Mouse (Mus musculus): ENCODE measurements at regions not wholly inside any gene's neighbourhood (a gene's known extent, or its start where the extent isn't known, plus 50 kb on each side); places are given as distances from the start of the nearest gene placed in this dataset.

- intact Hi-C loops (cut with DNase I) = no loop called here
- no peak for DNase-seq
These were observed 446.3 kb upstream of the Klf4 start for GRCm38 (mm10) chr4:55978539-55978938.

- intact Hi-C loops (cut with DNase I) = no loop called here
- no peak for DNase-seq
These were observed 444.0 kb upstream of the Klf4 start for GRCm38 (mm10) chr4:55976265-55976664.

GRCm38 (mm10) chr4:55973706-55974105, 441.4 kb upstream of the Klf4 start:
- intact Hi-C loops (cut with DNase I) = no loop called here
- no peak for DNase-seq

GRCm38 (mm10) chr4:55972235-55972819, 440.1 kb upstream of the Klf4 start:
- intact Hi-C loops (cut with DNase I) = no loop called here
- no peak for DNase-seq

- intact Hi-C loops (cut with DNase I) = no loop called here
- peak; percentile 3 to 4 for DNase-seq
These were observed 427.8 kb upstream of the Klf4 start for GRCm38 (mm10) chr4:55960063-55960462.

- intact Hi-C loops (cut with DNase I) = no loop called here
- DNase-seq = no peak
These were observed 421.4 kb upstream of the Klf4 start for GRCm38 (mm10) chr4:55953701-55954100.

GRCm38 (mm10) chr4:55952220-55952619, 420.0 kb upstream of the Klf4 start:
- no peak for DNase-seq

GRCm38 (mm10) chr4:55941423-55941822, 409.2 kb upstream of the Klf4 start:
- intact Hi-C loops (cut with DNase I) = no loop called here
- no peak for DNase-seq

More at GRCm38 (mm10) chr4:55952220-55952619, 420.0 kb upstream of the Klf4 start:
- intact Hi-C loops (cut with DNase I) = no loop called here

- intact Hi-C loops (cut with DNase I) = no loop called here
- DNase-seq = no peak
These were observed 406.1 kb upstream of the Klf4 start for GRCm38 (mm10) chr4:55938383-55938782.

- no peak for DNase-seq
- intact Hi-C loops (cut with DNase I) = no loop called here
These were observed 405.6 kb upstream of the Klf4 start for GRCm38 (mm10) chr4:55937833-55938232.

- intact Hi-C loops (cut with DNase I) = no loop called here
- DNase-seq = no peak
These were observed 397.0 kb upstream of the Klf4 start for GRCm38 (mm10) chr4:55929141-55929782.

- intact Hi-C loops (cut with DNase I) = no loop called here
- no peak for DNase-seq
These were observed 396.4 kb upstream of the Klf4 start for GRCm38 (mm10) chr4:55928670-55929069.

- intact Hi-C loops (cut with DNase I) = no loop called here
- no peak for DNase-seq
These were observed 395.9 kb upstream of the Klf4 start for GRCm38 (mm10) chr4:55928196-55928595.

GRCm38 (mm10) chr4:55927391-55927790, 395.1 kb upstream of the Klf4 start:
- no peak for DNase-seq
- intact Hi-C loops (cut with DNase I) = no loop called here

GRCm38 (mm10) chr4:55924974-55925373, 392.7 kb upstream of the Klf4 start:
- intact Hi-C loops (cut with DNase I) = no loop called here
- no peak for DNase-seq

- intact Hi-C loops (cut with DNase I) = no loop called here
These were observed 389.0 kb upstream of the Klf4 start for GRCm38 (mm10) chr4:55921217-55921616.

GRCm38 (mm10) chr4:55894116-55894885, 362.0 kb upstream of the Klf4 start:
- intact Hi-C loops (cut with DNase I) = no loop called here
- DNase-seq = no peak

More at GRCm38 (mm10) chr4:55921217-55921616, 389.0 kb upstream of the Klf4 start:
- DNase-seq = no peak

- intact Hi-C loops (cut with DNase I) = no loop called here
- DNase-seq = no peak
These were observed 359.4 kb upstream of the Klf4 start for GRCm38 (mm10) chr4:55891656-55892055.

- no peak for DNase-seq
- intact Hi-C loops (cut with DNase I) = no loop called here
These were observed 355.3 kb upstream of the Klf4 start for GRCm38 (mm10) chr4:55887581-55887980.

- no peak for DNase-seq
- intact Hi-C loops (cut with DNase I) = no loop called here
These were observed 350.3 kb upstream of the Klf4 start for GRCm38 (mm10) chr4:55882541-55882940.

- DNase-seq = peak; percentile 86 to 87
- intact Hi-C loops (cut with DNase I) = no loop called here
These were observed 343.0 kb upstream of the Klf4 start for GRCm38 (mm10) chr4:55875304-55875703.

GRCm38 (mm10) chr4:55874875-55875274, 342.6 kb upstream of the Klf4 start:
- intact Hi-C loops (cut with DNase I) = loop anchor here (5.0 kb wide), 1 partner anchor 223 kb away; no protein-coding TSS in a partner anchor
- DNase-seq = peak in 1 of 2 experiments; percentile 3
